Mouse (Mus musculus) liver, adult 2 months (tissue): ENCODE data around the gene Senp5.

ENCODE experiments used
- CTCF ChIP-seq: fragments of 200-500 bp; IDR thresholded peaks from 2 replicates; pipeline ENCODE4 v1.5.1; 2011; ENCODE audit warnings: low read depth, low read length, control low read depth
- POLR2A ChIP-seq: fragments of 200-500 bp; IDR thresholded peaks from 2 replicates; pipeline ENCODE4 v1.6.1; 2011; ENCODE audit warnings: low read length, control low read depth; ENCODE audit not compliant: insufficient read depth; ENCODE audit errors: extremely low read depth

DNA sequence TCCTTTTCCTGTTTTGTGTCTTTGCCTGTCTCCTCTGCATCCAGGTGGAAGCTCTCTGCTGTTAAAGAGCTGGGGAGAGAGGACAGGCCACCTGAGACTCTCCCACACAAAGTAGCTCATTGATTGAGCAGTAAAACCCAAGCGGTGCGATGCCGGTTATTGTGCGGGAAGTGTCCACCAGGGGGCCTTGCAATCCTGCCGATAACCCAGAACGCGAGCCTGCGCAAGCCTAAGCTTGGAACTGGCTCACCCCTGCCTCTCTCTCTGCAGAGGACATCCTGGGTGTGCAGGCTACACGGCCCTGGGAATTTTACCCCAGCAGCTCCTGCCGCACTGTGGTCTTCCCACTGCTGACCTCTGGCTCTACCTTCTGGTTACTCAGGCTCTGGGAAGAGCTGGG lies 59.1 kb downstream of the Senp5 start:
- TF ChIP-seq POLR2A, result no peak
- TF ChIP-seq CTCF, result peak; percentile 88
